ENCODE assay signal across 10 mouse cellular contexts in the genomic region with DNA sequence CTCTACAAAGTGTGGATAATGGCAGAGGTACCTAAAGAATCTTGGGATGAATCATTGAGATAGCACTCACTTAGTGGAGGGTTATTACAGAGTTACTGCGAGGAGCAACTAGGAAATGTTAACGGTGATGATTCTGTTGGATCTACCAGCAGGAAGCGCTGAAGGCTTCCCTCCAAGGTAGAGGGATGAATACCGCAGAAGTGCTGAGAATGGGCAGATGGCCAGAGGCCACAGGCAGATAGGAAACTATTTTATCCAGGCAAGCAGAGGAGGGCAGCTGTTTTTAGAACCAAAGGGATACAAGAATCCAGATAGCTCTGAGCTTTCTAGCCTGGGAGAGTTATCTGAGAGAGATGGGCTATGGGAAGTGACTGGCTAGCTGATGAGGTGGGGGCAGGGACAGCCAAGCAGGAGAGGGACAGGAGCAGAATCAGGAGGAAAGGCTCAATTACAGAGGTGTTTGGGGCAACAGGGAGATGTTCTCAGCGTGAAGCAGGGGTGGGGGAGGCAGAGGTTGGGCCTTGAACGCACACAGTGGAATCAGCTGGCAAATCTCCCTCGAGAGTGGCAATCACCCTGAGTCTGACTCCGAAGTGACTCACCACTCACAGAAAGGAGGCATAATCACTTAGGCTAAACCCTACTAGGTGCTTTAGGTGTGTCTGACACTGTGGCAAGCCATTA. TPM values are rescaled to one million over a fixed set of nuclear protein-coding genes. Genes with fewer than 3 reads are reported as not detected.
DNase-seq lines count a peak whose midpoint lies in the region; ATAC-seq lines count a peak whose summit lies in the region.
"Had no signal": no experiment of that assay in that cellular context is flagged by ENCODE, and none has a peak within 500 bp of the region (broad histone marks: within the 10 kb centered on the region; RNA-seq: fewer than 3 reads in every experiment).

No protein-coding gene starts in this region.

- no peaks in the 10 kb centered on the region for H3K9me3 ChIP-seq in hindbrain, embryonic 15.5 days
- H3K9me3 ChIP-seq in stomach, embryonic 15.5 days, result no peaks in the 10 kb centered on the region
- H3K9me3 ChIP-seq: lung, embryonic 15.5 days had no signal

- no peak overlapping the region for H3K4me2 ChIP-seq in hindbrain, embryonic 15.5 days
- no peak overlapping the region for H3K4me2 ChIP-seq in stomach, embryonic 15.5 days

- no peaks in the 10 kb centered on the region for H3K27me3 ChIP-seq in hindbrain, embryonic 15.5 days
- H3K27me3 ChIP-seq in stomach, embryonic 15.5 days (replicated peaks), result no peaks in the 10 kb centered on the region
- H3K27me3 ChIP-seq: lung, embryonic 15.5 days had no signal

- ATAC-seq in hindbrain, embryonic 15.5 days (ENCODE audit: low FRiP score, low read depth), result no peak
- no peak for ATAC-seq in stomach, embryonic 15.5 days (ENCODE audit: insufficient read depth, low FRiP score, low read depth)

- peak; percentile 78 to 91 for DNase-seq in adrenal gland, adult (ENCODE audit: inconsistent age in 2 of 2, low spot score in 1 of 2)
- no peak for DNase-seq in adrenal gland, adult 18-20 months (ENCODE audit: low spot score in 2 of 2)
- DNase-seq in ovary, adult 18-20 months (ENCODE audit: low spot score), result peak; percentile 53
- no peak for DNase-seq in ovary, postnatal 14 days (ENCODE audit: low spot score)
- no peak for DNase-seq in spleen, adult 18-20 months
- no peak for DNase-seq in spleen, postnatal 4 days (ENCODE audit: low spot score in 2 of 2)

- no peak overlapping the region for H3K4me3 ChIP-seq in hindbrain, embryonic 15.5 days
- H3K4me3 ChIP-seq in stomach, embryonic 15.5 days (replicated peaks), result no peak overlapping the region

- H3K4me1 ChIP-seq in hindbrain, embryonic 15.5 days (replicated peaks), result peaks cover 67% of the 10 kb centered on the region
- peaks cover 59% of the 10 kb centered on the region for H3K4me1 ChIP-seq in stomach, embryonic 15.5 days

- no peaks in the 10 kb centered on the region for H3K36me3 ChIP-seq in hindbrain, embryonic 15.5 days
- no peaks in the 10 kb centered on the region for H3K36me3 ChIP-seq in stomach, embryonic 15.5 days
- H3K36me3 ChIP-seq: lung, embryonic 15.5 days had no signal

- H3K9ac ChIP-seq in hindbrain, embryonic 15.5 days, result 0 out of 2 replicates have a peak overlapping the region, but pooled peaks have one; percentile 1
- no peak overlapping the region for H3K9ac ChIP-seq in stomach, embryonic 15.5 days

- WGBS in hindbrain, embryonic 15.5 days, result 28% methylated on average over 8 of the region's 8 CpGs
- WGBS in stomach, embryonic 15.5 days, result 34% methylated on average over 8 of the region's 8 CpGs

- peak overlapping the region; percentile 99 for H3K27ac ChIP-seq in hindbrain, embryonic 15.5 days (replicated peaks)
- peak overlapping the region; percentile 98; the same call in 1 of the 2 replicates for H3K27ac ChIP-seq in stomach, embryonic 15.5 days

RNA-seq across cellular contexts. Expression of gene Tex44, which starts 13.5 kb away (rescaled TPM):
- total RNA-seq in adrenal gland, adult 18-20 months (2021), result not detected
- not detected in 2 replicates for polyA plus RNA-seq in hindbrain, embryonic 15.5 days (2015; fragmentation: Nextera tagmentation; extraction: Ambion mirVana)
- not detected in 2 replicates for polyA plus RNA-seq in stomach, embryonic 15.5 days (2015; fragmentation: Nextera tagmentation; extraction: Ambion mirVana)
- polyA plus RNA-seq: embryonic facial prominence, embryonic 11.5 days; lung, embryonic 15.5 days had no signal

RNA-seq across cellular contexts. Expression of gene Nmur1, which starts 13.6 kb away (rescaled TPM):
- not detected for total RNA-seq in adrenal gland, adult 18-20 months (2021)
- polyA plus RNA-seq in hindbrain, embryonic 15.5 days (2015; fragmentation: Nextera tagmentation; extraction: Ambion mirVana), result 0.19 and 0.25 TPM in 2 replicates
- polyA plus RNA-seq in stomach, embryonic 15.5 days (2015; fragmentation: Nextera tagmentation; extraction: Ambion mirVana), result not detected in 2 replicates
- polyA plus RNA-seq: embryonic facial prominence, embryonic 11.5 days had no signal

Comparison
In these comparisons a context has a peak if more than half of its experiments do, and no peak if none do; other contexts are left out.
1. DNase-seq: peak in adrenal gland, adult (2 of 2) and ovary, adult 18-20 months (single experiment); none in adrenal gland, adult 18-20 months (0 of 2), ovary, postnatal 14 days (single experiment), spleen, adult 18-20 months (0 of 2) and spleen, postnatal 4 days (0 of 2).